Mouse (Mus musculus) ES-E14 (cell line): ENCODE data around the gene Tbc1d13. TPM values are rescaled to one million over a fixed set of nuclear protein-coding genes. Genes with fewer than 3 reads are reported as not detected.

Source experiments
- DNase-seq: peaks from one replicate; pipeline ENCODE4 v3.0.0-alpha.2; 2013; ENCODE audit warnings: low read depth, low spot score
- H3K27ac ChIP-seq: 2 replicates; pipeline ENCODE4 v1.5.1; 2012; ENCODE audit warnings: low read depth, mild to moderate bottlenecking, low read length, moderate library complexity, mixed read lengths; ENCODE audit not compliant: poor library complexity, insufficient read depth, severe bottlenecking
- H3K36me3 ChIP-seq: 2 replicates; pipeline ENCODE4 v1.6.1; 2012; ENCODE audit warnings: mild to moderate bottlenecking, low read length, moderate library complexity, mixed read lengths; ENCODE audit not compliant: control insufficient read depth, poor library complexity, insufficient read depth, severe bottlenecking
- H3K4me1 ChIP-seq, 2 experiments: fragments of 150-350 bp in 1 of 2; sonication (generic) in 1 of 2; 2 replicates each; pipeline ENCODE4 v1.6.1; 2012; ENCODE audit warnings: low read length in 2 of 2, mild to moderate bottlenecking in 1 of 2, mixed read lengths in 1 of 2; ENCODE audit not compliant: control insufficient read depth in 2 of 2, insufficient read depth in 2 of 2, poor library complexity in 1 of 2
- H3K4me3 ChIP-seq, 2 experiments: fragments of 150-350 bp in 1 of 2; sonication (generic) in 1 of 2; 2 replicates each; pipeline ENCODE4 v1.5.1; 2012; ENCODE audit warnings: low read length in 2 of 2, low read depth in 1 of 2, mild to moderate bottlenecking in 1 of 2, mixed read lengths in 1 of 2; ENCODE audit not compliant: insufficient read depth in 1 of 2, poor library complexity in 1 of 2, severe bottlenecking in 1 of 2
- H3K9ac ChIP-seq: 2 replicates; pipeline ENCODE4 v1.6.1; 2012; ENCODE audit warnings: low read depth, mild to moderate bottlenecking, low read length, mixed read lengths; ENCODE audit not compliant: poor library complexity, insufficient read depth, severe bottlenecking
- H3K9me3 ChIP-seq: fragments of 150-350 bp; sonication (generic); 2 replicates; pipeline ENCODE4 v1.6.1; 2012; ENCODE audit warnings: low read depth, mild to moderate bottlenecking, low read length; ENCODE audit not compliant: control insufficient read depth, insufficient read depth
- CHD2 ChIP-seq: IDR thresholded peaks from 2 replicates; pipeline ENCODE4 v1.6.1; 2014; ENCODE audit warnings: mild to moderate bottlenecking, low read depth, low read length, inconsistent platforms
- HCFC1 ChIP-seq: IDR thresholded peaks from 2 replicates; pipeline ENCODE4 v1.6.1; 2012; ENCODE audit warnings: low read length, inconsistent platforms, borderline replicate concordance; ENCODE audit not compliant: insufficient read depth
- MAFK ChIP-seq: IDR thresholded peaks from 2 replicates; pipeline ENCODE4 v1.6.1; 2014; ENCODE audit warnings: mild to moderate bottlenecking, low read depth, low read length, inconsistent platforms; ENCODE audit not compliant: insufficient read depth
- ZC3H11A ChIP-seq: IDR thresholded peaks from 2 replicates; pipeline ENCODE4 v1.6.1; 2012; ENCODE audit warnings: low read depth, mild to moderate bottlenecking, inconsistent platforms, low read length, borderline replicate concordance
- ZNF384 ChIP-seq: IDR thresholded peaks from 2 replicates; pipeline ENCODE4 v1.6.1; 2012; ENCODE audit warnings: low read depth, low read length, inconsistent platforms
- in situ Hi-C, 2 experiments: fragments of 600-800 bp; cut with MboI; formaldehyde crosslinking; loops; one replicate each; pipeline ENCODE4 v1.15.1; 2025; ENCODE audit warnings: low sequenced_read_pairs in 2 of 2, inconsistent platforms in 1 of 2; ENCODE audit not compliant: unreplicated experiment in 2 of 2
- total RNA-seq: library from RNA; depleted of rRNA; stranded (reverse); fragments of 300-350 nt; gene quantifications from 2 replicates; pipeline ENCODE4 v1.2.3, GENCODE M21; 2012; rRNA removed

Gene Tbc1d13
- total RNA-seq, 1 experiment = 62.4 TPM

GRCm38 (mm10) chr2:30194656-30195055 is 61.1 kb downstream of the Tbc1d13 start:
- H3K27ac ChIP-seq = no peak overlapping the region
- no peak for DNase-seq
- H3K4me3 ChIP-seq = no peak overlapping the region
- TF ChIP-seq HCFC1 (no peak), ZC3H11A (no peak), MAFK (no peak), ZNF384 (no peak), CHD2 (no peak)
- no peaks in the 10 kb centered on the region for H3K9me3 ChIP-seq
- H3K4me1 ChIP-seq = peaks cover 0 to 10% of the 10 kb centered on the region in 2 experiments; a peak in 1 of 4 replicates
- H3K36me3 ChIP-seq = peaks cover 3% of the 10 kb centered on the region; the same call in 1 of the 2 replicates
- in situ Hi-C loops = no loop called here
- no peak overlapping the region for H3K9ac ChIP-seq

- H3K9me3 ChIP-seq = no peaks in the 10 kb centered on the region
- no peak for TF ChIP-seq MAFK
- no peak for TF ChIP-seq HCFC1
- no peak for TF ChIP-seq ZC3H11A
- no peak for TF ChIP-seq CHD2
- no peak for TF ChIP-seq ZNF384
- H3K36me3 ChIP-seq = no peaks in the 10 kb centered on the region; the same call in 1 of the 2 replicates
- H3K9ac ChIP-seq = no peak overlapping the region
- H3K4me1 ChIP-seq = peaks cover 0 to 10% of the 10 kb centered on the region in 2 experiments; a peak in 1 of 4 replicates
- in situ Hi-C loops = no loop called here
- no peak overlapping the region for H3K4me3 ChIP-seq
- H3K27ac ChIP-seq = no peak overlapping the region
- DNase-seq = no peak
These were observed 64.5 kb downstream of the Tbc1d13 start for GRCm38 (mm10) chr2:30198021-30198420.

DNA sequence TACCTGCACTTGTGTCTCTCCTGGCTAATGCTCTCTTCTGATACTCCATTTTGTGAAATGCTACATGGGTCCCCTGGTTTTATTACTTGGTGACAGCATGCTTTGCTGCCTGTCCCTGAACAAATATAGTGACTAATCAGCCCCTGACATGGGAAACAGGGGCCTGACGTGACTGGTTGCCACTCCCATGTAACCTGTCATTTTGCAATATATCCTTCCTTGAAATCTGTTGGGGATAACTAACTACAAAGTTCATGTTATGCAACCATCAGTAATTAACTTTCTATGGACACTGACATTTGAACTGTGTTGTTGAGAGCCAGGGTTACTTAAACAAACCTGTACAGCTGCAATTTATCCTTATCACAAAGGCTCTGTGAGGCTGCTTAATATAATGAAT is 66.4 kb downstream of the Tbc1d13 start:
- in situ Hi-C loops = no loop called here
- Histone ChIP-seq H3K4me1 (peaks cover 2 to 6% of the 10 kb centered on the region in 2 experiments; a peak in 2 of 4 replicates), H3K4me3 (no peak overlapping the region), H3K9me3 (no peaks in the 10 kb centered on the region), H3K36me3 (no peaks in the 10 kb centered on the region), H3K9ac (no peak overlapping the region), H3K27ac (no peak overlapping the region)
- no peak for TF ChIP-seq HCFC1
- TF ChIP-seq MAFK = no peak
- no peak for TF ChIP-seq ZC3H11A
- TF ChIP-seq ZNF384 = no peak
- TF ChIP-seq CHD2 = no peak
- no peak for DNase-seq

DNA sequence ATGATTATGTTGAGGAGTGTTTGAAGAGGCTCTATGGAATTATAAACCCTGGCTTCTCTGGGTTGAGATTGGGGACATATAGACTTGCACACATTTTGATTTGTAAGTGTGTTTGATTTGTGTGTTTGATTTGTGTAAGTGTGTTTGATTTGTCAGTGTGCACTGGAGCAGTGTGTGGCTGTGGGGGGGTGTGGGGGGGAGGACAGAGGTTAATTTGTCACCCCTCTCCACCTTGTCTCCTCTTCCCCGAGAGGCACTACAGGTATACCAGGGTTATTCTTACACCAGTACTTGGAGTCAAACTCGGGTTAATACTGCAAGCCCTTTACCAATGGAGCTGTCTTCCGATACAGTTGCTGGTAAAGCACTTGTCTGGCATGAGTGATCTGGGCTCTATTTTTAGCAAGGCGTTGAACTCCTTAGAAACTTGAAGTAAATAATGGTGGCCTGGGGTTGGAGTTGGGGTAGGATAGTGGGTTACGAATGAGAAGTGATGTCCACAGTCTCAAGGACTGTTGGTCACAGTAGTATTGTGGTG is 66.9 kb downstream of the Tbc1d13 start:
- no peak for DNase-seq
- H3K4me1 ChIP-seq = peaks cover 2 to 6% of the 10 kb centered on the region in 2 experiments; a peak in 2 of 4 replicates

More for the DNA sequence above, 66.9 kb downstream of the Tbc1d13 start:
- Histone ChIP-seq H3K36me3 (no peaks in the 10 kb centered on the region), H3K4me3 (no peak overlapping the region), H3K9me3 (no peaks in the 10 kb centered on the region), H3K27ac (no peak overlapping the region), H3K9ac (no peak overlapping the region)
- no peak for TF ChIP-seq HCFC1
- no peak for TF ChIP-seq ZNF384
- no peak for TF ChIP-seq MAFK
- TF ChIP-seq ZC3H11A = no peak
- TF ChIP-seq CHD2 = no peak
- in situ Hi-C loops = no loop called here

Other genes with a start within 250 kb of the Tbc1d13 start
- gene Odf2, start 244.5 kb upstream of the Tbc1d13 start, total RNA-seq = 123 and 217 TPM in 2 replicates
- 64.8 and 69.0 TPM in 2 replicates for gene Gle1, start 198.3 kb upstream of the Tbc1d13 start, total RNA-seq
- gene Sptan1, start 168.2 kb upstream of the Tbc1d13 start, total RNA-seq = 340 and 423 TPM in 2 replicates
- 22.6 and 35.2 TPM in 2 replicates for gene Wdr34, start 84.9 kb upstream of the Tbc1d13 start, total RNA-seq
- gene Set, start 76.4 kb upstream of the Tbc1d13 start, total RNA-seq = 695 and 901 TPM in 2 replicates
- gene Pkn3, start 56.1 kb upstream of the Tbc1d13 start, total RNA-seq = 19.1 and 24.3 TPM in 2 replicates
- 133 and 202 TPM in 2 replicates for gene Zdhhc12, start 40.1 kb upstream of the Tbc1d13 start, total RNA-seq
- gene Zer1, start 9.2 kb upstream of the Tbc1d13 start, total RNA-seq = 11.4 and 16.2 TPM in 2 replicates
- gene Endog, start 37.7 kb downstream of the Tbc1d13 start, total RNA-seq = 18.9 and 19.0 TPM in 2 replicates
- 46.5 and 66.9 TPM in 2 replicates for gene Spout1, start 44.7 kb downstream of the Tbc1d13 start, total RNA-seq
- gene Kyat1, start 72.1 kb downstream of the Tbc1d13 start, total RNA-seq = 5.2 and 7.7 TPM in 2 replicates
- 26.6 and 35.1 TPM in 2 replicates for gene Lrrc8a, start 104.0 kb downstream of the Tbc1d13 start, total RNA-seq
- 0.76 and 1.4 TPM in 2 replicates for gene Gm28035, start 106.8 kb downstream of the Tbc1d13 start, total RNA-seq
- 2.7 and 5.5 TPM in 2 replicates for gene Phyhd1, start 132.5 kb downstream of the Tbc1d13 start, total RNA-seq
- not detected in 2 replicates for gene Gm28038, start 147.3 kb downstream of the Tbc1d13 start, total RNA-seq
- gene Dolk, start 152.6 kb downstream of the Tbc1d13 start, total RNA-seq = 25.2 and 31.6 TPM in 2 replicates
- 84.5 and 115 TPM in 2 replicates for gene Nup188, start 152.7 kb downstream of the Tbc1d13 start, total RNA-seq
- gene Sh3glb2, start 225.6 kb downstream of the Tbc1d13 start, total RNA-seq = 64.8 and 90.3 TPM in 2 replicates
- 46.0 and 57.4 TPM in 2 replicates for gene Miga2, start 230.5 kb downstream of the Tbc1d13 start, total RNA-seq